Mouse (Mus musculus) kidney, postnatal 0 days (tissue): ENCODE results near the gene Rps9. TPM values are rescaled to one million over a fixed set of nuclear protein-coding genes. Genes with fewer than 3 reads are reported as not detected.
A peak's percentile ranks its signal among the peaks of the same experiment; 100 is the strongest.

Source experiments
- ATAC-seq: fragments of 200-750 bp; cut with Nextera tagmentation; replicated peaks from 2 replicates; pipeline ENCODE4 v1.8.0; 2017; ENCODE audit warnings: low read depth, moderate number of reproducible peaks, moderate TSS enrichment, moderate library complexity; ENCODE audit not compliant: low FRiP score
- DNase-seq: peaks from one replicate; pipeline ENCODE4 v3.0.0-alpha.2; 2016; ENCODE audit warnings: low spot score
- H3K27ac ChIP-seq: fragments of 300-500 bp; sonication (generic); 2 replicates; pipeline ENCODE4 v1.5.1; 2014; ENCODE audit warnings: mild to moderate bottlenecking
- H3K27me3 ChIP-seq: fragments of 300-500 bp; sonication (generic); 2 replicates; pipeline ENCODE4 v1.6.1; 2014; ENCODE audit warnings: low read length, mixed read lengths; ENCODE audit not compliant: insufficient read depth
- H3K36me3 ChIP-seq: fragments of 300-500 bp; sonication (generic); 2 replicates; pipeline ENCODE4 v1.6.1; 2014; ENCODE audit warnings: low read length, mixed read lengths; ENCODE audit not compliant: insufficient read depth
- H3K4me1 ChIP-seq: fragments of 300-500 bp; sonication (generic); replicated peaks from 2 replicates; pipeline ENCODE4 v1.6.1; 2014; ENCODE audit warnings: antibody characterized with exemption, low read length, mixed read lengths; ENCODE audit not compliant: insufficient read depth
- H3K4me2 ChIP-seq: fragments of 300-500 bp; sonication (generic); 2 replicates; pipeline ENCODE4 v1.6.1; 2014; ENCODE audit warnings: mild to moderate bottlenecking, low read length, moderate library complexity, mixed read lengths
- H3K4me3 ChIP-seq: fragments of 300-500 bp; sonication (generic); replicated peaks from 2 replicates; pipeline ENCODE4 v1.5.1; 2014; ENCODE audit warnings: low read depth, low read length
- H3K9ac ChIP-seq: fragments of 300-500 bp; sonication (generic); 2 replicates; pipeline ENCODE4 v1.6.1; 2014; ENCODE audit warnings: low read depth, low read length
- H3K9me3 ChIP-seq: fragments of 300-500 bp; sonication (generic); replicated peaks from 2 replicates; pipeline ENCODE4 v1.6.1; 2016; ENCODE audit warnings: low read length, inconsistent platforms, mixed read lengths
- CTCF ChIP-seq: IDR thresholded peaks from 2 replicates; pipeline ENCODE4 v1.5.1; 2016; ENCODE audit warnings: antibody characterized with exemption, low read depth, mild to moderate bottlenecking, moderate library complexity
- WGBS: fragments of 180-500 bp; shearing (Covaris S2); extraction: QIAGEN DNeasy Blood & Tissue Kit; methylation state at CpG from one replicate; pipeline ENCODE4 v1.1.7; 2014; 5-methylcytosine and 5-hydroxymethylcytosine counted together
- polyA plus RNA-seq: library from polyadenylated mRNA; unstranded; fragments of >200 nt; fragmentation: Nextera tagmentation; extraction: Ambion mirVana; gene quantifications from 2 replicates; pipeline ENCODE4 v1.2.1, GENCODE M21; 2015

Rps9 gene
- 1,586 and 1,624 TPM in 2 replicates for polyA plus RNA-seq

- WGBS = 3% methylated on average over 42 of the region's 42 CpGs
- ATAC-seq = peak; percentile 94
- H3K9ac ChIP-seq = peak within 1 kb of the TSS; percentile 76
- H3K9me3 ChIP-seq = no peaks in the 10 kb centered on the region
- no peaks in the 10 kb centered on the region for H3K27me3 ChIP-seq
- H3K4me3 ChIP-seq = peak within 1 kb of the TSS; percentile 68
- 0 out of 2 replicates have a peak, but pooled peaks have one; percentile 15 for TF ChIP-seq CTCF
- peak within 1 kb of the TSS; percentile 59 for H3K4me2 ChIP-seq
- H3K4me1 ChIP-seq = peaks cover 11% of the 10 kb centered on the region; the same call in 1 of the 2 replicates
- H3K36me3 ChIP-seq = peaks cover 28% of the 10 kb centered on the region
- peak; percentile 98 for DNase-seq
- peak within 1 kb of the TSS; percentile 94 for H3K27ac ChIP-seq
Observed at GRCm38 (mm10) chr7:3703879-3704441, at the start of gene Rps9. TSS of gene Rps9 (plus strand) at chr7:3703993.

- H3K9me3 ChIP-seq = no peaks in the 10 kb centered on the region
- H3K4me1 ChIP-seq = no peaks in the 10 kb centered on the region
- TF ChIP-seq CTCF = no peak
- no peaks in the 10 kb centered on the region for H3K27me3 ChIP-seq
- no peak overlapping the region for H3K4me3 ChIP-seq
- ATAC-seq = no peak
- no peak for DNase-seq
- H3K9ac ChIP-seq = no peak overlapping the region
- H3K27ac ChIP-seq = no peak overlapping the region
- WGBS = 89% methylated on average over 4 of the region's 4 CpGs
- H3K4me2 ChIP-seq = no peak overlapping the region
- peaks cover 80% of the 10 kb centered on the region for H3K36me3 ChIP-seq
Observed at GRCm38 (mm10) chr7:3656966-3657365, 46.8 kb upstream of the Rps9 start.

GRCm38 (mm10) chr7:3658578-3658977 is 45.2 kb upstream of the Rps9 start:
- DNase-seq (no peak), ATAC-seq (no peak)
- 89% methylated on average over 14 of the region's 14 CpGs for WGBS
- no peak for TF ChIP-seq CTCF
- Histone ChIP-seq H3K36me3 (peaks cover 73% of the 10 kb centered on the region), H3K9ac (no peak overlapping the region), H3K4me1 (peaks cover 1% of the 10 kb centered on the region; the same call in 1 of the 2 replicates), H3K4me2 (no peak overlapping the region), H3K9me3 (no peaks in the 10 kb centered on the region), H3K4me3 (no peak overlapping the region), H3K27ac (no peak overlapping the region), H3K27me3 (no peaks in the 10 kb centered on the region)

- H3K4me3 ChIP-seq = peak overlapping the region; percentile 73
- 29% methylated on average over 15 of the region's 15 CpGs for whole genome bisulfite sequencing
- H3K9me3 ChIP-seq = no peaks in the 10 kb centered on the region
- H3K36me3 ChIP-seq = peaks cover 20% of the 10 kb centered on the region
- peaks cover 13% of the 10 kb centered on the region for H3K4me1 ChIP-seq
- H3K27ac ChIP-seq = peak overlapping the region; percentile 89
- H3K4me2 ChIP-seq = peak overlapping the region; percentile 85
- no peak for TF ChIP-seq CTCF
- DNase-seq (peak; percentile 51), ATAC-seq (peak; percentile 38)
- peak overlapping the region; percentile 79 for H3K9ac ChIP-seq
- no peaks in the 10 kb centered on the region for H3K27me3 ChIP-seq
Observed at GRCm38 (mm10) chr7:3664524-3665214, 39.1 kb upstream of the Rps9 start.

- Histone ChIP-seq H3K36me3 (peaks cover 15% of the 10 kb centered on the region), H3K4me3 (peak within 1 kb of the TSS; percentile 73), H3K9ac (peak within 1 kb of the TSS; percentile 79), H3K4me2 (peak within 1 kb of the TSS; percentile 85), H3K27me3 (no peaks in the 10 kb centered on the region), H3K9me3 (no peaks in the 10 kb centered on the region), H3K27ac (peak within 1 kb of the TSS; percentile 89), H3K4me1 (peaks cover 13% of the 10 kb centered on the region)
- no peak for TF ChIP-seq CTCF
- ATAC-seq (peak; percentile 99), DNase-seq (peak; percentile 99)
- WGBS = 3% methylated on average over 44 of the region's 45 CpGs
Observed at GRCm38 (mm10) chr7:3665215-3666114, 38.3 kb upstream of the Rps9 start, which contains the start of gene Leng1. TSS of gene Leng1 (minus strand) at chr7:3665840.
